In the genomic region with DNA sequence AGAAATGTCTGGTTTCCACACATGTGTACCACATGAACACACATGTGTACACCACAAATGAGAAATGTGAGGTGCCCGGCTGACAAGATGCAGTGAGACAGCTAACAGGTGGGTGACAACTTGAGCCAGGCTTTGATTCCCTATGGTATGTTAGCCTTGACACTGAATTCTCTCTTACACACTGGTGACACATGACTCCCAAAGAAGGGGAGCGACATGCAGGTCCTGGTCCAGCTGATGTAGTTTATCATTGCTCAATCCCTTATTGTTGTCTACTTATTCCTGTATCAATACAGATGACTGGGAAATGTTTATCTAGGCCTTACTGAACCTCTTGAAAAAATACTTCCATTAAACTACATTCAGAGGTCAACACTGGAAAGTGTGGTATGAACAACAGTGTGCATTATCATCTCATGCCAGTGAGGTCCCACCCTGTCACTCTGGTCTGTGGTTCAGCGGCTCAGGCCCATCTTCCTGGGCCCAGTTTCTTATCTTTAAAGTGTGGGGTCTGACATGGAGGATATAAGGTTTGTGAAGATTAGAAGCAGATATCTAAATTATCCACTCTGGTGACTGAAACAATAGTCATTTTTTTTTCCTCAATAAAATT, we compare ENCODE assay signal across 24 mouse cellular contexts. TPM values are rescaled to one million over a fixed set of nuclear protein-coding genes. Genes with fewer than 3 reads are reported as not detected.
A peak's percentile ranks its signal among the peaks of the same experiment; 100 is the strongest.
DNase-seq lines count a peak whose midpoint lies in the region; ATAC-seq and TF ChIP-seq lines count a peak whose summit lies in the region.
"Had no signal": no experiment of that assay in that cellular context is flagged by ENCODE, and none has a peak within 500 bp of the region (broad histone marks: within the 10 kb centered on the region; RNA-seq: fewer than 3 reads in every experiment).

No protein-coding gene starts in this region.

- no peak overlapping the region; the same call in 1 of the 2 replicates for H3K4me3 ChIP-seq in G1E (ENCODE audit: low read depth, low read length)
- no peak overlapping the region for H3K4me3 ChIP-seq in liver, embryonic 12.5 days
- H3K4me3 ChIP-seq in forebrain, embryonic 15.5 days = no peak overlapping the region
- H3K4me3 ChIP-seq: embryonic facial prominence, embryonic 15.5 days; gastrocnemius, adult 2 months; heart, embryonic 10.5 days; hindbrain, embryonic 10.5 days; intestine, embryonic 15.5 days; lung, embryonic 15.5 days had no signal

- H3K4me1 ChIP-seq in G1E (ENCODE audit: insufficient read depth, low read depth, low read length) = peaks cover 36% of the 10 kb centered on the region
- peaks cover 27% of the 10 kb centered on the region for H3K4me1 ChIP-seq in liver, embryonic 12.5 days
- no peaks in the 10 kb centered on the region for H3K4me1 ChIP-seq in forebrain, embryonic 15.5 days
- H3K4me1 ChIP-seq: embryonic facial prominence, embryonic 15.5 days; intestine, embryonic 15.5 days; lung, embryonic 15.5 days had no signal

- H3K27me3 ChIP-seq in G1E (ENCODE audit: insufficient read depth, low read length) = no peaks in the 10 kb centered on the region
- H3K27me3 ChIP-seq in liver, embryonic 12.5 days (replicated peaks) = no peaks in the 10 kb centered on the region
- H3K27me3 ChIP-seq in forebrain, embryonic 15.5 days = no peaks in the 10 kb centered on the region
- H3K27me3 ChIP-seq: embryonic facial prominence, embryonic 15.5 days; intestine, embryonic 15.5 days; lung, embryonic 15.5 days had no signal

- H3K4me2 ChIP-seq in liver, embryonic 12.5 days = peak overlapping the region; percentile 22
- no peak overlapping the region for H3K4me2 ChIP-seq in forebrain, embryonic 15.5 days (replicated peaks)
- H3K4me2 ChIP-seq: embryonic facial prominence, embryonic 15.5 days; intestine, embryonic 15.5 days; lung, embryonic 15.5 days; midbrain, embryonic 11.5 days had no signal

- 36% methylated on average over 3 of the region's 3 CpGs for WGBS in liver, embryonic 12.5 days (ENCODE audit: insufficient replicate concordance)
- WGBS in forebrain, embryonic 15.5 days = 97% methylated on average over 3 of the region's 3 CpGs

- peaks cover 2% of the 10 kb centered on the region; the same call in 1 of the 2 replicates for H3K9me3 ChIP-seq in G1E (replicated peaks)
- no peaks in the 10 kb centered on the region for H3K9me3 ChIP-seq in liver, embryonic 12.5 days (replicated peaks)
- no peaks in the 10 kb centered on the region for H3K9me3 ChIP-seq in forebrain, embryonic 15.5 days
- H3K9me3 ChIP-seq: embryonic facial prominence, embryonic 15.5 days; heart, embryonic 10.5 days; hindbrain, embryonic 10.5 days; intestine, embryonic 15.5 days; lung, embryonic 15.5 days had no signal

- H3K36me3 ChIP-seq in G1E (replicated peaks) = peaks cover 73% of the 10 kb centered on the region
- H3K36me3 ChIP-seq in liver, embryonic 12.5 days = peaks cover 72% of the 10 kb centered on the region
- peaks cover 11% of the 10 kb centered on the region; the same call in 1 of the 2 replicates for H3K36me3 ChIP-seq in forebrain, embryonic 15.5 days
- H3K36me3 ChIP-seq: intestine, embryonic 15.5 days had no signal

- H3K9ac ChIP-seq in liver, embryonic 12.5 days = no peak overlapping the region
- H3K9ac ChIP-seq in forebrain, embryonic 15.5 days (replicated peaks) = no peak overlapping the region
- H3K9ac ChIP-seq: embryonic facial prominence, embryonic 15.5 days; intestine, embryonic 15.5 days; lung, embryonic 15.5 days had no signal

- TF ChIP-seq CTCF in G1E (IDR thresholded peaks at IDR 0.05; ENCODE audit: low read depth, low read length) = no peak

- DNase-seq in G1E (ENCODE audit: low spot score) = peak; percentile 23
- DNase-seq in c-Kit-positive CD71-positive TER-119-positive erythroid progenitor cells, embryonic 14.5 days (ENCODE audit: low spot score) = peak; percentile 62
- DNase-seq in Muller cell, postnatal 12 days (ENCODE audit: inconsistent ontology term) = no peak
- DNase-seq in frontal cortex, postnatal 25 days (ENCODE audit: low spot score in 2 of 2) = no peak
- DNase-seq: adrenal gland, adult 8-10 months; cerebellum, adult 8-10 months; cerebellum, postnatal 36 days; gastrocnemius, adult 2 months; kidney, adult 9 months; kidney, postnatal 36 days; lung, postnatal 4 days; right cerebral cortex, adult 18-20 months had no signal

- ATAC-seq in G1E (ENCODE audit: extremely low read depth, insufficient number of reproducible peaks, low FRiP score, poor library complexity, severe bottlenecking) = peak; percentile 93
- ATAC-seq in liver, embryonic 12.5 days = peak; percentile 98
- peak; percentile 55 for ATAC-seq in megakaryocyte, adult 5-6 weeks (ENCODE audit: poor library complexity, severe bottlenecking)
- ATAC-seq in forebrain, embryonic 15.5 days (replicated peaks) = no peak
- ATAC-seq: activated CD4-positive, CD25-positive, alpha-beta regulatory T cell, adult 4 months; CD4-positive, CD25-positive, alpha-beta regulatory T cell, adult 4 months; hindbrain, embryonic 16.5 days; intestine, embryonic 15.5 days had no signal

- peak overlapping the region; percentile 87 for H3K27ac ChIP-seq in liver, embryonic 12.5 days
- H3K27ac ChIP-seq in forebrain, embryonic 15.5 days (replicated peaks) = no peak overlapping the region
- H3K27ac ChIP-seq: embryonic facial prominence, embryonic 15.5 days; gastrocnemius, adult 2 months; heart, embryonic 10.5 days; hindbrain, embryonic 10.5 days; intestine, embryonic 15.5 days; lung, embryonic 15.5 days had no signal

RNA-seq across cellular contexts. Expression of gene Thumpd2, which starts 32.9 kb away (rescaled TPM):
- total RNA-seq in G1E (2014; fragmentation: Nextera tagmentation) (8.4 and 9.9 TPM in 2 replicates), G1E (2017) (13.7 and 15.7 TPM in 2 replicates)
- polyA plus RNA-seq in G1E (2012) = 0.94 and 1.5 TPM in 2 replicates
- 9.3 and 10.5 TPM in 2 replicates for polyA plus RNA-seq in liver, embryonic 12.5 days (2016; fragmentation: Nextera tagmentation; extraction: Ambion mirVana)
- 2.1 and 2.7 TPM in 2 replicates for total RNA-seq in megakaryocyte, adult 5-6 weeks (2015)
- total RNA-seq in megakaryocyte, adult 5-6 weeks (2017) = 5.8 and 6.4 TPM in 2 replicates
- 11.4 TPM in 2 replicates for polyA plus RNA-seq in forebrain, embryonic 15.5 days (2015; fragmentation: Nextera tagmentation; extraction: Ambion mirVana)

Comparison
In these comparisons a context has a peak if more than half of its experiments do, and no peak if none do; other contexts are left out.
1. DNase-seq: peak in G1E (single experiment) and c-Kit-positive CD71-positive TER-119-positive erythroid progenitor cells, embryonic 14.5 days (single experiment); none in Muller cell, postnatal 12 days (single experiment) and frontal cortex, postnatal 25 days (0 of 2).